Mouse (Mus musculus) bone marrow macrophage, adult 2 months (primary cell): ENCODE results near the gene Eif5.

ENCODE experiments used
- CTCF ChIP-seq: IDR thresholded peaks from 2 replicates; pipeline ENCODE4 v1.5.1; 2012; ENCODE audit warnings: low read depth, mild to moderate bottlenecking, low read length, moderate library complexity
- POLR2A ChIP-seq: IDR thresholded peaks from 2 replicates; pipeline ENCODE4 v1.6.1; 2012; ENCODE audit warnings: mild to moderate bottlenecking, low read depth, low read length, borderline replicate concordance

GRCm38 (mm10) chr12:111503571-111503970 lies 34.2 kb upstream of the Eif5 start:
- TF ChIP-seq POLR2A = no peak
- TF ChIP-seq CTCF = no peak
